In genomic region chr6:52270494-52271480, GRCm38 (mm10) we compare ENCODE assay signal across 8 mouse cellular contexts. TPM values are rescaled to one million over a fixed set of nuclear protein-coding genes. Genes with fewer than 3 reads are reported as not detected.
DNase-seq lines count a peak whose midpoint lies in the region; ATAC-seq lines count a peak whose summit lies in the region.

No protein-coding gene starts in this region.

- 5% methylated on average over 23 of the region's 23 CpGs for WGBS in forebrain, embryonic 16.5 days
- 3% methylated on average over 23 of the region's 23 CpGs for WGBS in limb, embryonic 11.5 days
- 3% methylated on average over 23 of the region's 23 CpGs for WGBS in neural tube, embryonic 14.5 days

- H3K9me3 ChIP-seq in forebrain, embryonic 16.5 days (ENCODE audit: control insufficient read depth, low read length): no peaks in the 10 kb centered on the region
- H3K9me3 ChIP-seq in limb, embryonic 11.5 days (ENCODE audit: control insufficient read depth, low read length): no peaks in the 10 kb centered on the region
- no peaks in the 10 kb centered on the region for H3K9me3 ChIP-seq in neural tube, embryonic 14.5 days (ENCODE audit: control insufficient read depth, low read length)

- no peak overlapping the region for H3K4me3 ChIP-seq in forebrain, embryonic 16.5 days (replicated peaks; ENCODE audit: low read length)
- no peak overlapping the region for H3K4me3 ChIP-seq in limb, embryonic 11.5 days (ENCODE audit: low read depth, low read length)
- H3K4me3 ChIP-seq in neural tube, embryonic 14.5 days (ENCODE audit: low read depth, low read length): no peak overlapping the region

- H3K4me2 ChIP-seq in forebrain, embryonic 16.5 days (ENCODE audit: low read length): no peak overlapping the region
- peak overlapping the region; percentile 12; the same call in 1 of the 2 replicates for H3K4me2 ChIP-seq in limb, embryonic 11.5 days (ENCODE audit: low read depth, severe bottlenecking)
- H3K4me2 ChIP-seq in neural tube, embryonic 14.5 days (ENCODE audit: low read depth, low read length): no peak overlapping the region

- ATAC-seq in forebrain, embryonic 16.5 days: peak; percentile 50
- peak; percentile 33; the same call in 1 of the 2 replicates for ATAC-seq in limb, embryonic 11.5 days (ENCODE audit: insufficient number of reproducible peaks, low FRiP score, low TSS enrichment, low read depth)
- ATAC-seq in neural tube, embryonic 14.5 days (ENCODE audit: low read depth): peak; percentile 66

- no peaks in the 10 kb centered on the region for H3K36me3 ChIP-seq in forebrain, embryonic 16.5 days (ENCODE audit: control insufficient read depth, insufficient read depth)
- H3K36me3 ChIP-seq in limb, embryonic 11.5 days (ENCODE audit: control insufficient read depth, insufficient read depth, low read length): no peaks in the 10 kb centered on the region
- no peaks in the 10 kb centered on the region for H3K36me3 ChIP-seq in neural tube, embryonic 14.5 days (ENCODE audit: control insufficient read depth, insufficient read depth, low read length)

- peak; percentile 33 for DNase-seq in ovary, postnatal 36 days (ENCODE audit: low spot score)
- no peak for DNase-seq in ovary, adult 18-20 months (ENCODE audit: low spot score)
- peak; percentile 78 for DNase-seq in adrenal gland, postnatal 10 days
- peak; percentile 67 for DNase-seq in kidney, adult 11 months
- peak; percentile 77 for DNase-seq in limb, embryonic 11.5 days (ENCODE audit: low spot score)
- no peak for DNase-seq in ovary, postnatal 14 days (ENCODE audit: low spot score)

- no peak overlapping the region for H3K9ac ChIP-seq in forebrain, embryonic 16.5 days (replicated peaks; ENCODE audit: low read depth, low read length)
- no peak overlapping the region for H3K9ac ChIP-seq in limb, embryonic 11.5 days (ENCODE audit: low read length)
- H3K9ac ChIP-seq in neural tube, embryonic 14.5 days (replicated peaks; ENCODE audit: low read depth, low read length): no peak overlapping the region

- H3K27ac ChIP-seq in forebrain, embryonic 16.5 days (ENCODE audit: low read length): no peak overlapping the region
- H3K27ac ChIP-seq in limb, embryonic 11.5 days (replicated peaks; ENCODE audit: low read depth, low read length): 0 out of 2 replicates have a peak overlapping the region, but pooled peaks have one; percentile 21
- no peak overlapping the region for H3K27ac ChIP-seq in neural tube, embryonic 14.5 days (ENCODE audit: low read depth, low read length)

- H3K27me3 ChIP-seq in forebrain, embryonic 16.5 days (replicated peaks; ENCODE audit: control insufficient read depth, insufficient read depth, low read length): peaks cover 92% of the 10 kb centered on the region
- H3K27me3 ChIP-seq in limb, embryonic 11.5 days (ENCODE audit: control insufficient read depth, insufficient read depth, low read length): peaks cover 63% of the 10 kb centered on the region
- peaks cover 78% of the 10 kb centered on the region for H3K27me3 ChIP-seq in neural tube, embryonic 14.5 days (ENCODE audit: control insufficient read depth, insufficient read depth, low read length)

- H3K4me1 ChIP-seq in forebrain, embryonic 16.5 days (replicated peaks; ENCODE audit: control insufficient read depth, insufficient read depth, low read length): no peaks in the 10 kb centered on the region
- peaks cover 20% of the 10 kb centered on the region for H3K4me1 ChIP-seq in limb, embryonic 11.5 days (ENCODE audit: control insufficient read depth, insufficient read depth, low read length)
- H3K4me1 ChIP-seq in neural tube, embryonic 14.5 days (ENCODE audit: control insufficient read depth, insufficient read depth, low read length): no peaks in the 10 kb centered on the region

RNA-seq across cellular contexts. Expression of gene Hoxa13, which starts 10.1 kb away (rescaled TPM):
- total RNA-seq in adrenal gland, postnatal 10 days (2021): not detected
- not detected in 2 replicates for polyA plus RNA-seq in forebrain, embryonic 16.5 days (2015; fragmentation: Nextera tagmentation; extraction: Ambion mirVana)
- polyA plus RNA-seq in limb, embryonic 11.5 days (2014; fragmentation: Nextera tagmentation; extraction: Ambion mirVana): 25.1 and 29.7 TPM in 2 replicates
- not detected in 2 replicates for polyA plus RNA-seq in neural tube, embryonic 14.5 days (2014; fragmentation: Nextera tagmentation; extraction: Ambion mirVana)

RNA-seq across cellular contexts. Expression of gene Hoxa11, which starts 25.2 kb away (rescaled TPM):
- not detected for total RNA-seq in adrenal gland, postnatal 10 days (2021)
- polyA plus RNA-seq in forebrain, embryonic 16.5 days (2015; fragmentation: Nextera tagmentation; extraction: Ambion mirVana): 0.14 TPM in 1 of 2 replicates, not detected in the other
- polyA plus RNA-seq in limb, embryonic 11.5 days (2014; fragmentation: Nextera tagmentation; extraction: Ambion mirVana): 66.3 and 78.0 TPM in 2 replicates
- polyA plus RNA-seq in neural tube, embryonic 14.5 days (2014; fragmentation: Nextera tagmentation; extraction: Ambion mirVana): 0.09 TPM in 1 of 2 replicates, not detected in the other

RNA-seq across cellular contexts. Expression of gene Hoxa10, which starts 30.1 kb away (rescaled TPM):
- total RNA-seq in adrenal gland, postnatal 10 days (2021): 1 to 10 TPM in 1 of 2 experiments, under 1 TPM in 1; 0.42 to 1.5 TPM
- polyA plus RNA-seq in forebrain, embryonic 16.5 days (2015; fragmentation: Nextera tagmentation; extraction: Ambion mirVana): 0.29 TPM in 1 of 2 replicates, not detected in the other
- polyA plus RNA-seq in limb, embryonic 11.5 days (2014; fragmentation: Nextera tagmentation; extraction: Ambion mirVana): 274 and 278 TPM in 2 replicates
- polyA plus RNA-seq in neural tube, embryonic 14.5 days (2014; fragmentation: Nextera tagmentation; extraction: Ambion mirVana): 50.5 and 79.4 TPM in 2 replicates

RNA-seq across cellular contexts. Expression of gene Hoxa9, which starts 39.9 kb away (rescaled TPM):
- total RNA-seq in adrenal gland, postnatal 10 days (2021): 1 to 10 TPM; 3.0 to 4.4 TPM
- polyA plus RNA-seq in forebrain, embryonic 16.5 days (2015; fragmentation: Nextera tagmentation; extraction: Ambion mirVana): 0.30 TPM in 1 of 2 replicates, not detected in the other
- 86.7 and 90.5 TPM in 2 replicates for polyA plus RNA-seq in limb, embryonic 11.5 days (2014; fragmentation: Nextera tagmentation; extraction: Ambion mirVana)
- 122 and 151 TPM in 2 replicates for polyA plus RNA-seq in neural tube, embryonic 14.5 days (2014; fragmentation: Nextera tagmentation; extraction: Ambion mirVana)

RNA-seq across cellular contexts. Expression of gene Evx1, which starts 42.5 kb away (rescaled TPM):
- total RNA-seq in adrenal gland, postnatal 10 days (2021): not detected
- polyA plus RNA-seq in forebrain, embryonic 16.5 days (2015; fragmentation: Nextera tagmentation; extraction: Ambion mirVana): 0.19 TPM in 1 of 2 replicates, not detected in the other
- polyA plus RNA-seq in limb, embryonic 11.5 days (2014; fragmentation: Nextera tagmentation; extraction: Ambion mirVana): 3.8 and 5.1 TPM in 2 replicates
- 0.70 and 0.71 TPM in 2 replicates for polyA plus RNA-seq in neural tube, embryonic 14.5 days (2014; fragmentation: Nextera tagmentation; extraction: Ambion mirVana)

Comparison
In these comparisons a context has a peak if more than half of its experiments do, and no peak if none do; other contexts are left out.
1. DNase-seq: peak in ovary, postnatal 36 days (single experiment), adrenal gland, postnatal 10 days (single experiment), kidney, adult 11 months (single experiment) and limb, embryonic 11.5 days (single experiment); none in ovary, adult 18-20 months (single experiment) and ovary, postnatal 14 days (single experiment).
2. RNA of gene Hoxa13, which starts 10.1 kb away (polyA plus RNA-seq): 25.1 to 29.7 TPM in limb, embryonic 11.5 days; not detected in forebrain, embryonic 16.5 days and not detected in neural tube, embryonic 14.5 days; every median in the first group is over 10 times any median in the second.
3. RNA of gene Hoxa11, which starts 25.2 kb away (polyA plus RNA-seq): 66.3 to 78.0 TPM in limb, embryonic 11.5 days; 0.09 TPM in neural tube, embryonic 14.5 days and 0.14 TPM in forebrain, embryonic 16.5 days; every median in the first group is over 10 times any median in the second.
4. RNA of gene Hoxa10, which starts 30.1 kb away (polyA plus RNA-seq): 274 to 278 TPM in limb, embryonic 11.5 days and 50.5 to 79.4 TPM in neural tube, embryonic 14.5 days; 0.29 TPM in forebrain, embryonic 16.5 days; every median in the first group is over 10 times any median in the second.
5. Peak in every context shown above with its lines, with median percentiles within 50 percentile points of each other: ATAC-seq.